Mouse (Mus musculus) heart, embryonic 13.5 days (tissue): Measurements from ENCODE around the gene Taf1c. TPM values are rescaled to one million over a fixed set of nuclear protein-coding genes. Genes with fewer than 3 reads are reported as not detected.

ENCODE experiments used
- ATAC-seq: fragments of 200-750 bp; cut with Nextera tagmentation; 2 replicates; pipeline ENCODE4 v1.8.0; 2017; ENCODE audit warnings: moderate TSS enrichment; ENCODE audit not compliant: insufficient number of reproducible peaks, low FRiP score, low TSS enrichment; ENCODE audit errors: extremely low read depth
- H3K27ac ChIP-seq: fragments of 300-500 bp; sonication (generic); replicated peaks from 2 replicates; pipeline ENCODE4 v1.5.1; 2015; ENCODE audit warnings: moderate library complexity, mild to moderate bottlenecking, inconsistent platforms
- H3K27me3 ChIP-seq: fragments of 300-500 bp; sonication (generic); replicated peaks from 2 replicates; pipeline ENCODE4 v1.6.1; 2015; ENCODE audit warnings: mild to moderate bottlenecking, inconsistent platforms
- H3K36me3 ChIP-seq: fragments of 300-500 bp; sonication (generic); 2 replicates; pipeline ENCODE4 v1.6.1; 2015; ENCODE audit warnings: mild to moderate bottlenecking, inconsistent platforms
- H3K4me1 ChIP-seq: fragments of 300-500 bp; sonication (generic); 2 replicates; pipeline ENCODE4 v1.6.1; 2015; ENCODE audit warnings: inconsistent platforms
- H3K4me2 ChIP-seq: fragments of 300-500 bp; sonication (generic); 2 replicates; pipeline ENCODE4 v1.6.1; 2015; ENCODE audit warnings: inconsistent platforms, mild to moderate bottlenecking, moderate library complexity
- H3K4me3 ChIP-seq: fragments of 300-500 bp; sonication (generic); 2 replicates; pipeline ENCODE4 v1.5.1; 2015; ENCODE audit warnings: moderate library complexity, mild to moderate bottlenecking, inconsistent platforms
- H3K9ac ChIP-seq: fragments of 300-500 bp; sonication (generic); 2 replicates; pipeline ENCODE4 v1.6.1; 2015; ENCODE audit warnings: inconsistent platforms, mild to moderate bottlenecking, moderate library complexity
- H3K9me3 ChIP-seq: fragments of 300-500 bp; sonication (generic); 2 replicates; pipeline ENCODE4 v1.6.1; 2016; ENCODE audit warnings: inconsistent platforms
- WGBS: fragments of 180-500 bp; shearing (Covaris S2); methylation state at CpG from one replicate; pipeline ENCODE4 v1.1.7; 2015; ENCODE audit warnings: mixed read lengths; 5-methylcytosine and 5-hydroxymethylcytosine counted together
- polyA plus RNA-seq: library from polyadenylated mRNA; unstranded; fragments of >200 nt; fragmentation: Nextera tagmentation; extraction: Ambion mirVana; gene quantifications from 2 replicates; pipeline ENCODE4 v1.2.1, GENCODE M21; 2015

The Taf1c gene
- polyA plus RNA-seq, result 6.0 and 6.6 TPM in 2 replicates

DNA sequence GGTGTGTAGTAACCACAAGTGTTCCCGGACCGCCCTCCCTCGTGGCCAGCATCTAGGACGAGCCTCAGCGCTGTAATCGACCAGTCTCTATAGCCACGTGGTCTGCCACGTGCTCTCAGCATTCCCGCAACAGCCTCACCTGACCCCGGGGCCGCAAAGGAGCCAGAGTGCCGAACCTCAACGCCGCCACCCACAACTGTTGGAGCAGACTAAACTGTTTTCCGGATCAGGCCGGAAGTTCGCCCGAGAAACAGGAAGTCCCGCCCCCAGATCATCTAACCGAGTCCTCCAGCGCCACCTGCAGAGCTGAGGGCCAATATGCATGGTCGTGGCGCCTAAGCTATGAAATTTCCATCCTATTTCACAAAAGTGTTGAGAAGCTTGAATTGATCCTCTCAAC lies at the start of gene Taf1c:
TSS of gene Taf1c (minus strand) at position 227 of the 400 bp plus-strand sequence.
- WGBS, result under 1% methylated on average over 23 of the region's 23 CpGs
- H3K27me3 ChIP-seq, result no peaks in the 10 kb centered on the region
- peak within 1 kb of the TSS; percentile 59 for H3K27ac ChIP-seq
- peaks cover 31% of the 10 kb centered on the region for H3K36me3 ChIP-seq
- H3K9ac ChIP-seq, result peak within 1 kb of the TSS; percentile 88
- ATAC-seq, result peak; percentile 83
- peaks cover 13% of the 10 kb centered on the region; the same call in 1 of the 2 replicates for H3K9me3 ChIP-seq
- peak within 1 kb of the TSS; percentile 95 for H3K4me2 ChIP-seq
- peak within 1 kb of the TSS; percentile 74 for H3K4me3 ChIP-seq
- H3K4me1 ChIP-seq, result peaks cover 11% of the 10 kb centered on the region

- H3K4me2 ChIP-seq, result no peak overlapping the region
- no peak overlapping the region for H3K27ac ChIP-seq
- WGBS, result 56% methylated on average over 2 of the region's 2 CpGs
- peaks cover 4% of the 10 kb centered on the region; the same call in 1 of the 2 replicates for H3K27me3 ChIP-seq
- no peaks in the 10 kb centered on the region for H3K36me3 ChIP-seq
- H3K4me3 ChIP-seq, result no peak overlapping the region
- no peak for ATAC-seq
- H3K9ac ChIP-seq, result no peak overlapping the region
- peaks cover 5% of the 10 kb centered on the region; the same call in 1 of the 2 replicates for H3K4me1 ChIP-seq
- H3K9me3 ChIP-seq, result 0 out of 2 replicates have a peak, but pooled peaks cover 4% of the 10 kb centered on the region
Observed at GRCm38 (mm10) chr8:119651324-119651723, 46.3 kb upstream of the Taf1c start.

DNA sequence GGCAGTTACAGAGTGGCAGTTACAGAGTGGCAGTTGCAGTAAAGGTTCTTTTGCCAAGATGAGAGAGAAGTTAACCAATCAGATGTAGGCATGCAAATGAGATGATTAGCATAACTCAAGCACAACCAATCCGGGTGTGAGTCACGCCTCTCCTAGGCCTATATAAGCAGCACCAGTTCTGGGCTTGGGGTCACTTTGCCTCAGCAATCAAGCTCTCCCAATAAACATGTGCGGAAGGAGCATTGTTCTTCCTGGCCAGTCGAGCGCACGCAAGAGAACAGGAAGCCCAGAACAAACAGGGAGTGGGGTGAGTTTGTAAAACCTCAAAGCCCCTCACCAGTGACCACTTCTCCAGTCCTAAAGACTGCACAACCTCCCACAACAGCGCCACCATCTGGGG lies 41.8 kb upstream of the Taf1c start:
- Histone ChIP-seq H3K36me3 (no peaks in the 10 kb centered on the region), H3K4me3 (no peak overlapping the region), H3K4me1 (no peaks in the 10 kb centered on the region), H3K4me2 (no peak overlapping the region), H3K9me3 (0 out of 2 replicates have a peak, but pooled peaks cover 7% of the 10 kb centered on the region), H3K27ac (no peak overlapping the region), H3K9ac (no peak overlapping the region), H3K27me3 (peaks cover 10% of the 10 kb centered on the region; the same call in 1 of the 2 replicates)
- WGBS, result 74% methylated on average over 7 of the region's 7 CpGs
- no peak for ATAC-seq

DNA sequence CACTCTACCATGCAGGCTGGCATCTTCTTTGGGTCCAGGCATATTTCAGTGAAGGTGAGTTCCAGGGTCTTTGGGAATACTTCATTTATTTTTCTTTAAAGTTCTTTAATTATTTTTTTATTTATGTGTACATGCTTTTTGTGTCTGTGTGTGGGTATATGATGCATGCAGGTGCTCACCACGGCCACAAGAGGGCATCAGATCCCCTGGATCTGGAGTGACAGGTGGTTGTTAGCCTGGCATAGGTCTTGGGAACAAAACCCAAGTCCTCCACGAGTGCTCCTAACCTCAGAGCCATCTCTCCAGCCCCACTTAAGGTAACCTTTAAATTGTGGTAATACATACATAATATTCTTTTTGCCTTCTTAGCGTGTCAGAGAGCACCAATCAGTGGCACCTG lies 41.2 kb upstream of the Taf1c start:
- no peaks in the 10 kb centered on the region for H3K4me1 ChIP-seq
- H3K9me3 ChIP-seq, result 0 out of 2 replicates have a peak, but pooled peaks cover 7% of the 10 kb centered on the region
- H3K9ac ChIP-seq, result no peak overlapping the region
- 64% methylated on average over 3 of the region's 3 CpGs for WGBS
- no peak for ATAC-seq
- H3K4me3 ChIP-seq, result no peak overlapping the region
- H3K36me3 ChIP-seq, result no peaks in the 10 kb centered on the region
- no peak overlapping the region for H3K27ac ChIP-seq
- peaks cover 10% of the 10 kb centered on the region; the same call in 1 of the 2 replicates for H3K27me3 ChIP-seq
- H3K4me2 ChIP-seq, result no peak overlapping the region

DNA sequence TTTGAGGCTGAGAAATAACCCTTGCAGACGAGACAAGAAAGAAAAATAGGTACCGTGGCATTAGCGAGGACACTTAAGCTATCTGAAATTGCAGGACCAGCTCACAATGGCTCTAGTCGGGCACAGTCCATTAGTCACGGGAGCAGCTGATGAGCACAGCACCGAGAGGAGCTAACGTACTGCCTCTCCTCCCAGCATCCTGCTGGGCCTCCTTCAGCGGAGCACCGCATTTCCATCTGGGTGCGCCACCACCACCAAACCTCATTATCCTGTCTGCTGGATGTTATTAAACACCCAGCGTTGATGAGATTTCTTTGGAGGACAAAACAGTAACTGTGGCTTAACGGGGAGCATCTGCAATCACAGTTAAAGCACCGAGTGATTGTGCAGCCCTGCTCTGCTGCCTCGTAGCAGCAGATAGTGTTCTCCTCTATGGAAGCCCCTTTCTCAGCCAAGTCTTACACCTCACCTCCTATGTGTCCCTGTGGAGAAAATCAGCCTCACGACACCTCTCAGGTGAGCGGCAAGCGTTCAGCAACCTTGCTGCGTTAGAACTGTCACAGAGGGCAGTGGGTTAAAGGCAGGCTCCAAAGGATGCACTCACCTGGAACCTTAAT lies 40.1 kb upstream of the Taf1c start:
- Histone ChIP-seq H3K4me3 (no peak overlapping the region), H3K9ac (no peak overlapping the region), H3K27me3 (peaks cover 7% of the 10 kb centered on the region), H3K36me3 (no peaks in the 10 kb centered on the region), H3K27ac (no peak overlapping the region), H3K4me1 (no peaks in the 10 kb centered on the region), H3K9me3 (0 out of 2 replicates have a peak, but pooled peaks cover 7% of the 10 kb centered on the region), H3K4me2 (no peak overlapping the region)
- WGBS, result 59% methylated on average over 18 of the region's 18 CpGs
- no peak for ATAC-seq

- peaks cover 11% of the 10 kb centered on the region for H3K27me3 ChIP-seq
- no peak for ATAC-seq
- H3K36me3 ChIP-seq, result no peaks in the 10 kb centered on the region
- no peak overlapping the region for H3K9ac ChIP-seq
- no peak overlapping the region for H3K27ac ChIP-seq
- no peak overlapping the region for H3K4me2 ChIP-seq
- 0 out of 2 replicates have a peak, but pooled peaks cover 7% of the 10 kb centered on the region for H3K9me3 ChIP-seq
- H3K4me3 ChIP-seq, result no peak overlapping the region
- H3K4me1 ChIP-seq, result no peaks in the 10 kb centered on the region
- 84% methylated on average over 17 of the region's 17 CpGs for WGBS
Observed at GRCm38 (mm10) chr8:119644429-119644960, 39.5 kb upstream of the Taf1c start.

DNA sequence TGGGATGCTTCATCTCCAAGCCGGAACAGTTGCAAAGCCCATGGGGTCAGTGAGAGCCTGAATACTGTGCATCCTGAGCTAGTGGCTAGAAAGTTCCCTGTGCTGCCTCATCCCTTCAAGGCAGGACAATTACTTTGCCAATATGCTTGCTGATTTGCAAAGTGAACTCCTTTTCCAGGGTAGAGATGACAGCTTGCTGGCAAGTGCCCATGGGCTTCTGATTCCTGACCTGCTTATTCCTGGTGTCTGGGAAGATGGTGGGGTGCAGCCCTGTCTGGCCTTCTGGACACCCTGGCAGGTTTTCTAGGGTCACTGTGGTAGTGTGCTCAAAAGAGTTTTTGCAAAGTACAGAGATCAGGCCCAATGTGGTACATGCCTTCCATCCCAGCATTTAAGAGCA lies 37.9 kb upstream of the Taf1c start:
- Histone ChIP-seq H3K9me3 (0 out of 2 replicates have a peak, but pooled peaks cover 7% of the 10 kb centered on the region), H3K27me3 (peaks cover 11% of the 10 kb centered on the region), H3K4me2 (no peak overlapping the region), H3K4me3 (no peak overlapping the region), H3K36me3 (no peaks in the 10 kb centered on the region), H3K4me1 (no peaks in the 10 kb centered on the region), H3K9ac (no peak overlapping the region), H3K27ac (no peak overlapping the region)
- no peak for ATAC-seq
- 71% methylated on average over 1 of the region's 1 CpGs for WGBS

- Histone ChIP-seq H3K36me3 (no peaks in the 10 kb centered on the region), H3K4me3 (no peak overlapping the region), H3K27me3 (peaks cover 26% of the 10 kb centered on the region), H3K9ac (no peak overlapping the region), H3K4me2 (no peak overlapping the region), H3K27ac (no peak overlapping the region), H3K9me3 (0 out of 2 replicates have a peak, but pooled peaks cover under 1% of the 10 kb centered on the region), H3K4me1 (peaks cover 2% of the 10 kb centered on the region)
- WGBS, result 60% methylated on average over 5 of the region's 5 CpGs
- ATAC-seq, result no peak
Observed at GRCm38 (mm10) chr8:119641058-119641457, 36.0 kb upstream of the Taf1c start.

DNA sequence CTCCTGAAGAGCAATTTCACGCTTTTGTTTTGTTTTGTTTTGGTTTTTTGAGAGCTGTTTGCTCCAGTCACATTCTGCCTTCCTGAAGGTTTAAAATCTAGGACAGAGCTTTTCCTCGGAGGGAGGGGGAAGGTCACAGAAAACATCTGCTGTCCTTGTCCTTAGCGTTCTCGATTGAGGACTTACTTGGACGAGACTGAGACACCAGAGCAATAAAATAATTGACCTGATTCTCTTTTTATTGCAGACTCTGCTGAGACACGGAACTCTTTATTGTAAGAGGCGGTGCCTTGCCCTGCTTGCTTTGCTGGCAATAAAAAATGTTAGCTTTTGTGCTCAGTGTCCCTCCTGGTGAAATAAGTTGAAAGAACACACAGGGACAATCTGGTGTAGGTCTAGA lies 34.8 kb upstream of the Taf1c start:
- Histone ChIP-seq H3K27ac (no peak overlapping the region), H3K4me1 (peaks cover 15% of the 10 kb centered on the region), H3K4me2 (no peak overlapping the region), H3K27me3 (peaks cover 32% of the 10 kb centered on the region), H3K36me3 (no peaks in the 10 kb centered on the region), H3K9me3 (no peaks in the 10 kb centered on the region), H3K4me3 (no peak overlapping the region), H3K9ac (no peak overlapping the region)
- no peak for ATAC-seq
- 69% methylated on average over 7 of the region's 7 CpGs for WGBS

- Histone ChIP-seq H3K27ac (no peak overlapping the region), H3K9ac (no peak overlapping the region), H3K4me3 (no peak overlapping the region), H3K4me2 (no peak overlapping the region), H3K27me3 (peaks cover 47% of the 10 kb centered on the region), H3K4me1 (peaks cover 20% of the 10 kb centered on the region), H3K9me3 (no peaks in the 10 kb centered on the region), H3K36me3 (no peaks in the 10 kb centered on the region)
- 74% methylated on average over 6 of the region's 6 CpGs for WGBS
- no peak for ATAC-seq
Observed at GRCm38 (mm10) chr8:119638261-119638660, 33.2 kb upstream of the Taf1c start.

- WGBS, result 76% methylated on average over 4 of the region's 4 CpGs
- H3K4me1 ChIP-seq, result peaks cover 25% of the 10 kb centered on the region
- no peak for ATAC-seq
- H3K27me3 ChIP-seq, result peaks cover 56% of the 10 kb centered on the region
- no peak overlapping the region for H3K4me2 ChIP-seq
- no peak overlapping the region for H3K27ac ChIP-seq
- H3K36me3 ChIP-seq, result no peaks in the 10 kb centered on the region
- H3K9ac ChIP-seq, result no peak overlapping the region
- H3K9me3 ChIP-seq, result no peaks in the 10 kb centered on the region
- H3K4me3 ChIP-seq, result no peak overlapping the region
Observed at GRCm38 (mm10) chr8:119637381-119637780, 32.4 kb upstream of the Taf1c start.

GRCm38 (mm10) chr8:119636766-119637165 lies 31.7 kb upstream of the Taf1c start:
- H3K9me3 ChIP-seq, result no peaks in the 10 kb centered on the region
- WGBS, result 55% methylated on average over 7 of the region's 7 CpGs
- H3K4me3 ChIP-seq, result no peak overlapping the region
- H3K36me3 ChIP-seq, result no peaks in the 10 kb centered on the region
- no peak overlapping the region for H3K4me2 ChIP-seq
- H3K9ac ChIP-seq, result no peak overlapping the region
- H3K27me3 ChIP-seq, result peaks cover 62% of the 10 kb centered on the region
- ATAC-seq, result no peak
- H3K27ac ChIP-seq, result no peak overlapping the region
- peaks cover 25% of the 10 kb centered on the region for H3K4me1 ChIP-seq
